Mouse (Mus musculus) ES-E14 (cell line): ENCODE results near the gene Agbl5. TPM values are rescaled to one million over a fixed set of nuclear protein-coding genes. Genes with fewer than 3 reads are reported as not detected.

Experiments used
- DNase-seq: peaks from one replicate; pipeline ENCODE4 v3.0.0-alpha.2; 2013; ENCODE audit warnings: low read depth, low spot score
- H3K27ac ChIP-seq: 2 replicates; pipeline ENCODE4 v1.5.1; 2012; ENCODE audit warnings: low read depth, mild to moderate bottlenecking, low read length, moderate library complexity, mixed read lengths; ENCODE audit not compliant: poor library complexity, insufficient read depth, severe bottlenecking
- H3K36me3 ChIP-seq: 2 replicates; pipeline ENCODE4 v1.6.1; 2012; ENCODE audit warnings: mild to moderate bottlenecking, low read length, moderate library complexity, mixed read lengths; ENCODE audit not compliant: control insufficient read depth, poor library complexity, insufficient read depth, severe bottlenecking
- H3K4me1 ChIP-seq, 2 experiments: fragments of 150-350 bp in 1 of 2; sonication (generic) in 1 of 2; 2 replicates each; pipeline ENCODE4 v1.6.1; 2012; ENCODE audit warnings: low read length in 2 of 2, mild to moderate bottlenecking in 1 of 2, mixed read lengths in 1 of 2; ENCODE audit not compliant: control insufficient read depth in 2 of 2, insufficient read depth in 2 of 2, poor library complexity in 1 of 2
- H3K4me3 ChIP-seq, 2 experiments: fragments of 150-350 bp in 1 of 2; sonication (generic) in 1 of 2; 2 replicates each; pipeline ENCODE4 v1.5.1; 2012; ENCODE audit warnings: low read length in 2 of 2, low read depth in 1 of 2, mild to moderate bottlenecking in 1 of 2, mixed read lengths in 1 of 2; ENCODE audit not compliant: insufficient read depth in 1 of 2, poor library complexity in 1 of 2, severe bottlenecking in 1 of 2
- H3K9ac ChIP-seq: 2 replicates; pipeline ENCODE4 v1.6.1; 2012; ENCODE audit warnings: low read depth, mild to moderate bottlenecking, low read length, mixed read lengths; ENCODE audit not compliant: poor library complexity, insufficient read depth, severe bottlenecking
- H3K9me3 ChIP-seq: fragments of 150-350 bp; sonication (generic); 2 replicates; pipeline ENCODE4 v1.6.1; 2012; ENCODE audit warnings: low read depth, mild to moderate bottlenecking, low read length; ENCODE audit not compliant: control insufficient read depth, insufficient read depth
- CHD2 ChIP-seq: IDR thresholded peaks from 2 replicates; pipeline ENCODE4 v1.6.1; 2014; ENCODE audit warnings: mild to moderate bottlenecking, low read depth, low read length, inconsistent platforms
- HCFC1 ChIP-seq: IDR thresholded peaks from 2 replicates; pipeline ENCODE4 v1.6.1; 2012; ENCODE audit warnings: low read length, inconsistent platforms, borderline replicate concordance; ENCODE audit not compliant: insufficient read depth
- MAFK ChIP-seq: IDR thresholded peaks from 2 replicates; pipeline ENCODE4 v1.6.1; 2014; ENCODE audit warnings: mild to moderate bottlenecking, low read depth, low read length, inconsistent platforms; ENCODE audit not compliant: insufficient read depth
- ZC3H11A ChIP-seq: IDR thresholded peaks from 2 replicates; pipeline ENCODE4 v1.6.1; 2012; ENCODE audit warnings: low read depth, mild to moderate bottlenecking, inconsistent platforms, low read length, borderline replicate concordance
- ZNF384 ChIP-seq: IDR thresholded peaks from 2 replicates; pipeline ENCODE4 v1.6.1; 2012; ENCODE audit warnings: low read depth, low read length, inconsistent platforms
- in situ Hi-C, 2 experiments: fragments of 600-800 bp; cut with MboI; formaldehyde crosslinking; loops; one replicate each; pipeline ENCODE4 v1.15.1; 2025; ENCODE audit warnings: low sequenced_read_pairs in 2 of 2, inconsistent platforms in 1 of 2; ENCODE audit not compliant: unreplicated experiment in 2 of 2
- total RNA-seq: library from RNA; depleted of rRNA; stranded (reverse); fragments of 300-350 nt; gene quantifications from 2 replicates; pipeline ENCODE4 v1.2.3, GENCODE M21; 2012

Agbl5 gene
- total RNA-seq, 1 experiment = 17.0 TPM

DNA sequence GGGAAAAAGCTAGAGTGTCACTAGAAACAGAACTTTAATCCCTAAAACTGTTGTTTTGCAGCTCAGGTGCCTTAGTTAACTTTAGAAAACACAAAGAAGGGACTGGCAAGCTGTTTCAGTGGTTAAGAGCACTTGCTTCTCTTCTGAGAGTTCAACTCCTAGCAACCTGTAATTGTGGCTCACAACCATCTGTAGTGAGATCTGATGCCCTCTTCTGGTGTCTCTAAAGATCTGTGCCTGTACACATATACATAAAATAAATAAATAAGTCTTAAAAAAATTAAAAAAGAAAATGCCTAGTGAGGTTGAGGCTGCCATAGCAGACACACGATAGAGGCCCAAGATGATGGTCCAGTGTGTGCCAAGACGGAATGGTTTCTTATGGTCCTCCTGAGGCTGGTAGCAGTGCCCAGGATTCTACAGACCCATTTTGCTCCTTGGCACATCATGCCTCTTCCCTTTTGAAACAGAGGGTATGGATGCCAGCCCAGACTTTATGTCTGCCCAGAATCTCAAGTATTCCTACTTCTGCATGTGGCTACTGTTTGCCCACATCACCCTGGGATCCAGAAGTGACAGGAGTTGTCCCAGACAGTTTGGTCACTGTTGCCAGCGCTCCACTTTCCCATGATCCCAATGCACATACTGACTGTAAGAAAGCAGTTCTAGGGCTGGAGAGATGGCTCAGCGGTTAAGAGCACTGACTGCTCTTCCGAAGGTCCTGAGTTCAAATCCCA lies 46.4 kb downstream of the Agbl5 start:
- in situ Hi-C loops = loop anchor here in 1 of 2 experiments (25.0 kb wide), 1 partner anchor 123 kb away; the partner anchor contains the start of gene Mapre3

GRCm38 (mm10) chr5:30943004-30943403 lies 54.5 kb downstream of the Agbl5 start:
- TF ChIP-seq ZC3H11A (peak; percentile 42; the same call in 1 of the 2 replicates), CHD2 (no peak)
- Histone ChIP-seq H3K36me3 (no peaks in the 10 kb centered on the region), H3K27ac (no peak overlapping the region), H3K9me3 (no peaks in the 10 kb centered on the region), H3K4me1 (no peaks in the 10 kb centered on the region), H3K9ac (no peak overlapping the region), H3K4me3 (no peak overlapping the region)
- in situ Hi-C loops = loop anchor here in 1 of 2 experiments (25.0 kb wide), 1 partner anchor 131 kb away; the partner anchor contains the start of gene Mapre3
- no peak for DNase-seq

More for the DNA sequence above, 46.4 kb downstream of the Agbl5 start:
- no peak for DNase-seq
- Histone ChIP-seq H3K36me3 (no peaks in the 10 kb centered on the region), H3K4me3 (no peak overlapping the region), H3K27ac (no peak overlapping the region), H3K9ac (no peak overlapping the region), H3K4me1 (no peaks in the 10 kb centered on the region), H3K9me3 (no peaks in the 10 kb centered on the region)
- no peak for TF ChIP-seq ZNF384

- Histone ChIP-seq H3K4me3 (no peak overlapping the region), H3K9ac (no peak overlapping the region), H3K4me1 (peaks cover 0 to 3% of the 10 kb centered on the region in 2 experiments; a peak in 1 of 4 replicates), H3K36me3 (no peaks in the 10 kb centered on the region), H3K27ac (no peak overlapping the region), H3K9me3 (no peaks in the 10 kb centered on the region)
- DNase-seq = no peak
- TF ChIP-seq ZNF384 = no peak
- no peak for TF ChIP-seq CHD2
- no peak for TF ChIP-seq MAFK
- no peak for TF ChIP-seq ZC3H11A
- no peak for TF ChIP-seq HCFC1
- in situ Hi-C loops = loop anchor here in 1 of 2 experiments (25.0 kb wide), 1 partner anchor 132 kb away; the partner anchor contains the start of gene Mapre3
Observed at GRCm38 (mm10) chr5:30944344-30944743, 55.9 kb downstream of the Agbl5 start.

- peaks cover 0 to 3% of the 10 kb centered on the region in 2 experiments; a peak in 1 of 4 replicates for H3K4me1 ChIP-seq
- TF ChIP-seq CHD2 = no peak
- no peak for TF ChIP-seq ZC3H11A
- TF ChIP-seq ZNF384 = no peak
- no peak for TF ChIP-seq MAFK
- TF ChIP-seq HCFC1 = no peak
- no peaks in the 10 kb centered on the region for H3K36me3 ChIP-seq
- H3K9me3 ChIP-seq = no peaks in the 10 kb centered on the region
- no peak within 1 kb of the TSS for H3K27ac ChIP-seq
- H3K9ac ChIP-seq = peak within 1 kb of the TSS; percentile 42
- in situ Hi-C loops = loop anchor here in 1 of 2 experiments (25.0 kb wide), 1 partner anchor 133 kb away; the partner anchor contains the start of gene Mapre3
- no peak for DNase-seq
- H3K4me3 ChIP-seq = peak within 1 kb of the TSS; percentile 63 to 73
Observed at GRCm38 (mm10) chr5:30944956-30945781, 56.7 kb downstream of the Agbl5 start, which contains the start of gene Cgref1. Gene Cgref1 (minus strand): TSS chr5:30945591.
